ENCODE assay signal across 10 mouse cellular contexts in the genomic region with DNA sequence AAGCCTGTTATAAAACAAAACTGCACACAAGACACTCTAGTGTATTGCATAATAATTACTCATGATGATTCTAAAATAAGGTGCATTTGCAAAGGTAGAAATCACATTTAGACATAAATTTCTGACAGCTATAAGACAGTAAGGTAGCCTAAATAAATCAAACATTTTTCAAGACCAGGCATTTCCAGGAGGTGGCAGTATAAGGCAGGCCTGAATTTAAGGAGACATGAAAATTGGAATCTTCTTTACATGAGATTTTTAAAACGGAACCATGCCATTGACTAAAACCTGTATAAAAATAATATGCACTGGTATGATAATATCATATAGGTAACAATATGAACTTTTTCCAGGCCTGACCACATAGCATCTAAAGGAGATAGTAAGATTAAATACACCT.
A peak's percentile ranks its signal among the peaks of the same experiment; 100 is the strongest.
DNase-seq lines count a peak whose midpoint lies in the region; TF ChIP-seq lines count a peak whose summit lies in the region.
"Had no signal": no experiment of that assay in that cellular context is flagged by ENCODE, and none has a peak within 500 bp of the region (broad histone marks: within the 10 kb centered on the region; RNA-seq: fewer than 3 reads in every experiment).

No protein-coding gene starts in this region.

- dilution Hi-C loops in CH12.LX (cut with MboI; ENCODE audit: extremely low pct_ligation_motif_present, extremely low pct_unique_long_range_greater_than_20kb, low sequenced_read_pairs) = no loop called here

- TF ChIP-seq POLR2A in CH12.LX (IDR thresholded peaks at IDR 0.05; ENCODE audit: low read depth, low read length) = no peak

- no peak overlapping the region for H3K27ac ChIP-seq in CH12.LX (ENCODE audit: insufficient read depth, low read depth)
- H3K27ac ChIP-seq: midbrain, embryonic 12.5 days had no signal

- intact Hi-C loops in left cerebral cortex, postnatal 36 days (cut with DNase I) = loop anchor here (10.0 kb wide), 1 partner anchor 1365 kb away; no protein-coding TSS in a partner anchor
- intact Hi-C loops in left cerebral cortex, postnatal 14 days (cut with DNase I) = loop anchor here (10.0 kb wide), 1 partner anchor 1365 kb away; no protein-coding TSS in a partner anchor

- H3K4me1 ChIP-seq in CH12.LX (ENCODE audit: control insufficient read depth in 1 of 2, insufficient read depth in 2 of 2) = no peaks in the 10 kb centered on the region
- H3K4me1 ChIP-seq: midbrain, embryonic 12.5 days had no signal

- H3K36me3 ChIP-seq in CH12.LX (replicated peaks in 1 of 2; ENCODE audit: control insufficient read depth in 1 of 2, insufficient read depth in 1 of 2, low read length in 1 of 2) = no peaks in the 10 kb centered on the region
- H3K36me3 ChIP-seq: midbrain, embryonic 12.5 days had no signal

- DNase-seq in cerebellum, postnatal 14 days = peak; percentile 18 to 20
- no peak for DNase-seq in cerebellum, adult 8-10 months
- DNase-seq in left cerebral cortex, adult 18-20 months (ENCODE audit: low spot score in 2 of 2) = peak; percentile 8 to 10
- no peak for DNase-seq in left cerebral cortex, postnatal 36 days (ENCODE audit: low spot score in 2 of 2)
- DNase-seq in CH12.LX (ENCODE audit: extremely low read depth) = peak; percentile 12
- DNase-seq in left cerebral cortex, postnatal 14 days (ENCODE audit: low spot score in 2 of 2) = peak; percentile 27 to 32
- DNase-seq in spleen, postnatal 36 days (ENCODE audit: low spot score in 2 of 2) = no peak
- no peak for DNase-seq in adrenal gland, postnatal 25 days
- DNase-seq: gastrocnemius, postnatal 10 days had no signal

- no peak overlapping the region for H3K4me2 ChIP-seq in CH12.LX (ENCODE audit: insufficient read depth, low read depth, poor library complexity, severe bottlenecking)
- H3K4me2 ChIP-seq: midbrain, embryonic 12.5 days had no signal

- peak; percentile 60 for TF ChIP-seq RAD21 in CH12.LX (IDR thresholded peaks at IDR 0.05; ENCODE audit: low read depth, low read length)

- no peaks in the 10 kb centered on the region for H3K27me3 ChIP-seq in CH12.LX (replicated peaks)
- H3K27me3 ChIP-seq: midbrain, embryonic 12.5 days had no signal

- no peak for TF ChIP-seq EP300 in CH12.LX (IDR thresholded peaks at IDR 0.05; ENCODE audit: low read length)

- H3K4me3 ChIP-seq in CH12.LX (replicated peaks in 1 of 3; ENCODE audit: low read depth in 2 of 3, low read length in 2 of 3, poor library complexity in 1 of 3) = no peak overlapping the region
- H3K4me3 ChIP-seq: midbrain, embryonic 12.5 days had no signal

- H3K9me3 ChIP-seq in CH12.LX (replicated peaks; ENCODE audit: low read length) = no peaks in the 10 kb centered on the region
- H3K9me3 ChIP-seq: midbrain, embryonic 12.5 days had no signal

- no peak overlapping the region for H3K9ac ChIP-seq in CH12.LX (ENCODE audit: insufficient read depth, low read depth)
- H3K9ac ChIP-seq: midbrain, embryonic 12.5 days had no signal

- in situ Hi-C loops in CH12.LX (cut with MboI; ENCODE audit: low pct_ligation_motif_present, low pct_unique_long_range_greater_than_20kb, low sequenced_read_pairs) = no loop called here

- H3K79me2 ChIP-seq in CH12.LX (replicated peaks; ENCODE audit: control insufficient read depth, extremely low read depth, insufficient read depth, poor library complexity, severe bottlenecking) = no peaks in the 10 kb centered on the region

- TF ChIP-seq CTCF in CH12.LX (conservative IDR thresholded peaks at IDR 0.05 in 1 of 2, IDR thresholded peaks at IDR 0.05 in 1 of 2; ENCODE audit: low read depth in 2 of 2, low read length in 2 of 2) = peak in 1 of 2 experiments; percentile 53; a peak in 2 of 4 replicates

TF ChIP-seq in CH12.LX, 34 proteins besides CTCF, POLR2A, EP300 and RAD21:
- TF ChIP-seq MXI1 (IDR thresholded peaks at IDR 0.05; ENCODE audit: low read depth, low read length) (no peak), SMC3 (IDR thresholded peaks at IDR 0.05; ENCODE audit: low read depth, low read length) (peak; percentile 30; the same call in 1 of the 2 replicates)

Comparison
In these comparisons a context has a peak if more than half of its experiments do, and no peak if none do; other contexts are left out.
1. DNase-seq: peak in cerebellum, postnatal 14 days (2 of 2), left cerebral cortex, adult 18-20 months (2 of 2), CH12.LX (single experiment) and left cerebral cortex, postnatal 14 days (2 of 2); none in cerebellum, adult 8-10 months (single experiment), left cerebral cortex, postnatal 36 days (0 of 2), spleen, postnatal 36 days (0 of 2) and adrenal gland, postnatal 25 days (single experiment).